Mouse (Mus musculus): Measurements from ENCODE around the gene Cox7b. TPM values are rescaled to one million over a fixed set of nuclear protein-coding genes. Genes with fewer than 3 reads are reported as not detected.

Gene Cox7b
- polyA plus RNA-seq, 1 experiment, result 7,166 TPM

- no peak overlapping the region for H3K27ac ChIP-seq (replicated peaks; ENCODE audit: low read depth, low read length)
- no peak overlapping the region for H3K4me3 ChIP-seq (ENCODE audit: insufficient read depth, low read depth, low read length)
- no peaks in the 10 kb centered on the region; the same call in 1 of the 2 replicates for H3K4me1 ChIP-seq (ENCODE audit: control insufficient read depth, insufficient read depth, insufficient read length, low read length)
These were observed 21.8 kb downstream of the Cox7b start for GRCm38 (mm10) chrX:106037185-106037752.

GRCm38 (mm10) chrX:106043863-106044617 lies 28.5 kb downstream of the Cox7b start:
- H3K4me3 ChIP-seq (ENCODE audit: insufficient read depth, low read depth, low read length), result no peak overlapping the region
- H3K27ac ChIP-seq (replicated peaks; ENCODE audit: low read depth, low read length), result no peak overlapping the region; the same call in 1 of the 2 replicates
- no peaks in the 10 kb centered on the region; the same call in 1 of the 2 replicates for H3K4me1 ChIP-seq (ENCODE audit: control insufficient read depth, insufficient read depth, insufficient read length, low read length)

- no peak overlapping the region for H3K4me3 ChIP-seq (ENCODE audit: insufficient read depth, low read depth, low read length)
- no peak overlapping the region for H3K27ac ChIP-seq (replicated peaks; ENCODE audit: low read depth, low read length)
These were observed 30.0 kb downstream of the Cox7b start for GRCm38 (mm10) chrX:106045455-106045854.

GRCm38 (mm10) chrX:106045928-106046327 lies 30.4 kb downstream of the Cox7b start:
- no peaks in the 10 kb centered on the region; the same call in 1 of the 2 replicates for H3K4me1 ChIP-seq (ENCODE audit: control insufficient read depth, insufficient read depth, insufficient read length, low read length)
- no peak overlapping the region for H3K4me3 ChIP-seq (ENCODE audit: insufficient read depth, low read depth, low read length)
- no peak overlapping the region for H3K27ac ChIP-seq (replicated peaks; ENCODE audit: low read depth, low read length)

More at GRCm38 (mm10) chrX:106045455-106045854, 30.0 kb downstream of the Cox7b start:
- no peaks in the 10 kb centered on the region; the same call in 1 of the 2 replicates for H3K4me1 ChIP-seq (ENCODE audit: control insufficient read depth, insufficient read depth, insufficient read length, low read length)

- Histone ChIP-seq H3K27ac (replicated peaks; ENCODE audit: low read depth, low read length) (no peak overlapping the region), H3K4me3 (ENCODE audit: insufficient read depth, low read depth, low read length) (no peak overlapping the region), H3K4me1 (ENCODE audit: control insufficient read depth, insufficient read depth, insufficient read length, low read length) (no peaks in the 10 kb centered on the region; the same call in 1 of the 2 replicates)
These were observed 32.7 kb downstream of the Cox7b start for GRCm38 (mm10) chrX:106048191-106048590.

Other genes with a start within 250 kb of the Cox7b start
- 37.4 and 43.6 TPM in 2 replicates for gene Atrx, start 86.3 kb upstream of the Cox7b start, polyA plus RNA-seq (2012; ENCODE audit: insufficient read depth, insufficient read length, missing spikeins)
- gene Magt1, start 3.8 kb upstream of the Cox7b start, polyA plus RNA-seq (2012; ENCODE audit: insufficient read depth, insufficient read length, missing spikeins), result 30.4 and 33.4 TPM in 2 replicates
- gene Atp7a, start 11.6 kb downstream of the Cox7b start, polyA plus RNA-seq (2012; ENCODE audit: insufficient read depth, insufficient read length, missing spikeins), result 1.7 and 2.4 TPM in 2 replicates
- gene Tlr13, start 127.5 kb downstream of the Cox7b start, polyA plus RNA-seq (2012; ENCODE audit: insufficient read depth, insufficient read length, missing spikeins), result 0.59 and 0.75 TPM in 2 replicates
- 799 and 832 TPM in 2 replicates for gene Pgk1, start 171.4 kb downstream of the Cox7b start, polyA plus RNA-seq (2012; ENCODE audit: insufficient read depth, insufficient read length, missing spikeins)
- gene Taf9b, start 205.5 kb downstream of the Cox7b start, polyA plus RNA-seq (2012; ENCODE audit: insufficient read depth, insufficient read length, missing spikeins), result 6.1 and 15.1 TPM in 2 replicates
- not detected in 2 replicates for gene Fnd3c2, start 239.7 kb downstream of the Cox7b start, polyA plus RNA-seq (2012; ENCODE audit: insufficient read depth, insufficient read length, missing spikeins)

Measured in brown adipose tissue, adult 24 weeks (tissue).